33 mouse cellular contexts compared by ENCODE assay signal in genomic region chr8:11333746-11334145, GRCm38 (mm10). TPM values are rescaled to one million over a fixed set of nuclear protein-coding genes. Genes with fewer than 3 reads are reported as not detected.
DNase-seq lines count a peak whose midpoint lies in the region; ATAC-seq and TF ChIP-seq lines count a peak whose summit lies in the region.
"Had no signal": no experiment of that assay in that cellular context is flagged by ENCODE, and none has a peak within 500 bp of the region (broad histone marks: within the 10 kb centered on the region; RNA-seq: fewer than 3 reads in every experiment).

No protein-coding gene starts in this region.

- no peak for DNase-seq in heart, postnatal 4 days
- DNase-seq in heart, postnatal 0 days (ENCODE audit: low spot score): no peak
- no peak for DNase-seq in heart, postnatal 14 days
- DNase-seq in lung, postnatal 0 days (ENCODE audit: low spot score): no peak
- DNase-seq in lung, postnatal 36 days: no peak
- no peak for DNase-seq in liver, postnatal 0 days
- DNase-seq: adrenal gland, adult 8-10 months; B cell, adult 2 months; cerebellum, adult 8-10 months; cerebellum, postnatal 25 days; forebrain, postnatal 0 days; gastrocnemius, postnatal 25 days; kidney, postnatal 10 days; lung, postnatal 4 days; right cerebral cortex, adult 18-20 months; spleen, adult 18-20 months; thymus, postnatal 14 days had no signal

- H3K9ac ChIP-seq in heart, embryonic 12.5 days: 0 out of 2 replicates have a peak overlapping the region, but pooled peaks have one; percentile 19
- no peak overlapping the region for H3K9ac ChIP-seq in heart, postnatal 0 days (replicated peaks; ENCODE audit: low read depth, low read length)
- no peak overlapping the region for H3K9ac ChIP-seq in lung, postnatal 0 days (replicated peaks; ENCODE audit: low read depth)
- no peak overlapping the region for H3K9ac ChIP-seq in liver, postnatal 0 days (replicated peaks)
- H3K9ac ChIP-seq: embryonic facial prominence, embryonic 15.5 days; forebrain, embryonic 12.5 days; forebrain, postnatal 0 days; hindbrain, embryonic 14.5 days; limb, embryonic 12.5 days; liver, embryonic 15.5 days; lung, embryonic 15.5 days; midbrain, embryonic 12.5 days; neural tube, embryonic 12.5 days had no signal

- peaks cover 77% of the 10 kb centered on the region for H3K4me1 ChIP-seq in heart, embryonic 12.5 days (replicated peaks)
- peaks cover 77% of the 10 kb centered on the region for H3K4me1 ChIP-seq in heart, postnatal 0 days (ENCODE audit: control insufficient read depth, insufficient read depth)
- peaks cover 44% of the 10 kb centered on the region for H3K4me1 ChIP-seq in lung, postnatal 0 days (ENCODE audit: insufficient read depth, low read depth, low read length)
- 0 out of 2 replicates have a peak, but pooled peaks cover 2% of the 10 kb centered on the region for H3K4me1 ChIP-seq in liver, postnatal 0 days (ENCODE audit: insufficient read depth)
- H3K4me1 ChIP-seq: limb, embryonic 12.5 days; neural tube, embryonic 12.5 days had no signal

- WGBS in heart, embryonic 12.5 days: 64% methylated on average over 6 of the region's 6 CpGs
- WGBS in heart, postnatal 0 days: 54% methylated on average over 6 of the region's 6 CpGs
- WGBS in lung, postnatal 0 days: 56% methylated on average over 6 of the region's 6 CpGs
- 61% methylated on average over 6 of the region's 6 CpGs for WGBS in liver, postnatal 0 days (ENCODE audit: insufficient replicate concordance)

- ATAC-seq in heart, embryonic 12.5 days (ENCODE audit: insufficient number of reproducible peaks, low FRiP score): no peak
- no peak for ATAC-seq in heart, postnatal 0 days (ENCODE audit: insufficient read depth, low read depth)
- ATAC-seq in lung, postnatal 0 days: no peak
- no peak for ATAC-seq in liver, postnatal 0 days
- ATAC-seq: activated CD4-positive, CD25-positive, alpha-beta regulatory T cell, adult 4 months; forebrain, postnatal 0 days; intestine, postnatal 0 days had no signal

- H3K36me3 ChIP-seq in heart, embryonic 12.5 days: no peaks in the 10 kb centered on the region
- H3K36me3 ChIP-seq in heart, postnatal 0 days (replicated peaks; ENCODE audit: control insufficient read depth, insufficient read depth, low read length): peaks cover 5% of the 10 kb centered on the region; the same call in 1 of the 2 replicates
- H3K36me3 ChIP-seq in lung, postnatal 0 days (ENCODE audit: insufficient read depth, low read length): no peaks in the 10 kb centered on the region; the same call in 1 of the 2 replicates
- H3K36me3 ChIP-seq in liver, postnatal 0 days (replicated peaks; ENCODE audit: insufficient read depth, low read length): no peaks in the 10 kb centered on the region
- H3K36me3 ChIP-seq: embryonic facial prominence, embryonic 15.5 days; forebrain, embryonic 12.5 days; limb, embryonic 12.5 days; liver, embryonic 15.5 days; lung, embryonic 15.5 days; midbrain, embryonic 12.5 days; neural tube, embryonic 12.5 days had no signal

- TF ChIP-seq EP300 in heart, postnatal 0 days (IDR thresholded peaks at IDR 0.05; ENCODE audit: low read depth): no peak
- TF ChIP-seq EP300 in lung, postnatal 0 days (IDR thresholded peaks at IDR 0.05): no peak
- TF ChIP-seq EP300 in liver, postnatal 0 days (IDR thresholded peaks at IDR 0.05; ENCODE audit: low read depth): no peak

- H3K9me3 ChIP-seq in heart, embryonic 12.5 days (replicated peaks): no peaks in the 10 kb centered on the region
- H3K9me3 ChIP-seq in heart, postnatal 0 days (replicated peaks; ENCODE audit: control insufficient read depth, low read length): no peaks in the 10 kb centered on the region
- H3K9me3 ChIP-seq in lung, postnatal 0 days (ENCODE audit: low read length): no peaks in the 10 kb centered on the region
- no peaks in the 10 kb centered on the region for H3K9me3 ChIP-seq in liver, postnatal 0 days (ENCODE audit: low read length)
- H3K9me3 ChIP-seq: embryonic facial prominence, embryonic 10.5 days; embryonic facial prominence, embryonic 15.5 days; forebrain, embryonic 12.5 days; limb, embryonic 12.5 days; liver, embryonic 15.5 days; lung, embryonic 15.5 days; megakaryocyte, embryonic 14.5 days; midbrain, embryonic 12.5 days; neural tube, embryonic 12.5 days had no signal

- H3K27ac ChIP-seq in heart, embryonic 12.5 days (ENCODE audit: poor library complexity, severe bottlenecking): peak overlapping the region; percentile 66
- H3K27ac ChIP-seq in heart, postnatal 0 days (ENCODE audit: low read depth): peak overlapping the region; percentile 97
- H3K27ac ChIP-seq in lung, postnatal 0 days (ENCODE audit: low read length): 0 out of 2 replicates have a peak overlapping the region, but pooled peaks have one; percentile 1
- H3K27ac ChIP-seq in liver, postnatal 0 days (ENCODE audit: low read depth): no peak overlapping the region
- H3K27ac ChIP-seq: embryonic facial prominence, embryonic 10.5 days; embryonic facial prominence, embryonic 15.5 days; forebrain, embryonic 12.5 days; hindbrain, embryonic 14.5 days; layer of hippocampus, adult 2 months; left cerebral cortex, adult 2 months; limb, embryonic 12.5 days; liver, embryonic 15.5 days; midbrain, embryonic 12.5 days; neural tube, embryonic 12.5 days had no signal

- no peak for TF ChIP-seq CTCF in heart, postnatal 0 days (IDR thresholded peaks at IDR 0.05; ENCODE audit: low read depth)
- no peak for TF ChIP-seq CTCF in lung, postnatal 0 days (IDR thresholded peaks at IDR 0.05)
- no peak for TF ChIP-seq CTCF in liver, postnatal 0 days (IDR thresholded peaks at IDR 0.05; ENCODE audit: low read depth)

- H3K4me3 ChIP-seq in heart, embryonic 12.5 days: no peak overlapping the region
- no peak overlapping the region for H3K4me3 ChIP-seq in heart, postnatal 0 days (ENCODE audit: low read depth, low read length)
- no peak overlapping the region for H3K4me3 ChIP-seq in lung, postnatal 0 days (ENCODE audit: low read depth, low read length)
- H3K4me3 ChIP-seq in liver, postnatal 0 days (ENCODE audit: low read depth, low read length): no peak overlapping the region
- H3K4me3 ChIP-seq: embryonic facial prominence, embryonic 10.5 days; embryonic facial prominence, embryonic 15.5 days; forebrain, embryonic 12.5 days; layer of hippocampus, adult 2 months; left cerebral cortex, adult 2 months; limb, embryonic 12.5 days; liver, embryonic 15.5 days; lung, embryonic 15.5 days; megakaryocyte, embryonic 14.5 days; midbrain, embryonic 12.5 days; myocyte; neural tube, embryonic 12.5 days had no signal

- H3K27me3 ChIP-seq in heart, embryonic 12.5 days (replicated peaks): no peaks in the 10 kb centered on the region
- H3K27me3 ChIP-seq in heart, postnatal 0 days (ENCODE audit: control insufficient read depth, insufficient read depth, low read length): no peaks in the 10 kb centered on the region
- H3K27me3 ChIP-seq in lung, postnatal 0 days (replicated peaks; ENCODE audit: insufficient read depth, low read length): no peaks in the 10 kb centered on the region
- H3K27me3 ChIP-seq in liver, postnatal 0 days (ENCODE audit: insufficient read depth, low read length): no peaks in the 10 kb centered on the region
- H3K27me3 ChIP-seq: embryonic facial prominence, embryonic 15.5 days; forebrain, embryonic 12.5 days; limb, embryonic 12.5 days; liver, embryonic 15.5 days; lung, embryonic 15.5 days; midbrain, embryonic 12.5 days; neural tube, embryonic 12.5 days had no signal

- H3K4me2 ChIP-seq in heart, embryonic 12.5 days: peak overlapping the region; percentile 23; the same call in 1 of the 2 replicates
- no peak overlapping the region for H3K4me2 ChIP-seq in heart, postnatal 0 days (ENCODE audit: low read depth, low read length)
- no peak overlapping the region for H3K4me2 ChIP-seq in lung, postnatal 0 days (replicated peaks; ENCODE audit: low read depth, low read length)
- no peak overlapping the region for H3K4me2 ChIP-seq in liver, postnatal 0 days (ENCODE audit: low read depth, low read length)
- H3K4me2 ChIP-seq: embryonic facial prominence, embryonic 15.5 days; forebrain, embryonic 12.5 days; hindbrain, embryonic 14.5 days; limb, embryonic 12.5 days; liver, embryonic 15.5 days; lung, embryonic 15.5 days; midbrain, embryonic 12.5 days; neural tube, embryonic 12.5 days had no signal

- intact Hi-C loops in heart, postnatal 14 days (cut with DNase I): no loop called here

RNA-seq across cellular contexts. Expression of gene Col4a1, which starts 21.1 kb away (rescaled TPM):
- 240 and 249 TPM in 2 replicates for polyA plus RNA-seq in heart, embryonic 12.5 days (2016; fragmentation: Nextera tagmentation; extraction: Ambion mirVana)
- 1,000 to 10,000 TPM; 1,026 to 1,084 TPM for total RNA-seq in heart, postnatal 4 days (2021)
- total RNA-seq in heart, postnatal 0 days (2014; rRNA removed; ENCODE audit: low replicate concordance): 921 and 1,061 TPM in 2 replicates
- polyA plus RNA-seq in heart, postnatal 0 days (2015; fragmentation: Nextera tagmentation; extraction: Ambion mirVana): 163 and 191 TPM in 2 replicates
- total RNA-seq in heart, postnatal 14 days (2021): 1,000 to 10,000 TPM; 1,046 to 1,073 TPM
- 346 and 376 TPM in 2 replicates for polyA plus RNA-seq in lung, postnatal 0 days (2015; fragmentation: Nextera tagmentation; extraction: Ambion mirVana)
- 15.8 and 22.6 TPM in 2 replicates for polyA plus RNA-seq in liver, postnatal 0 days (2015; fragmentation: Nextera tagmentation; extraction: Ambion mirVana)
- polyA plus RNA-seq: activated CD4-positive, CD25-positive, alpha-beta regulatory T cell, adult 4 months had no signal

RNA-seq across cellular contexts. Expression of gene Col4a2, which starts 21.1 kb away (rescaled TPM):
- polyA plus RNA-seq in heart, embryonic 12.5 days (2016; fragmentation: Nextera tagmentation; extraction: Ambion mirVana): 117 and 129 TPM in 2 replicates
- 100 to 1,000 TPM; 558 to 588 TPM for total RNA-seq in heart, postnatal 4 days (2021)
- total RNA-seq in heart, postnatal 0 days (2014; rRNA removed; ENCODE audit: low replicate concordance): 315 and 329 TPM in 2 replicates
- 87.7 and 98.5 TPM in 2 replicates for polyA plus RNA-seq in heart, postnatal 0 days (2015; fragmentation: Nextera tagmentation; extraction: Ambion mirVana)
- total RNA-seq in heart, postnatal 14 days (2021): 100 to 1,000 TPM; 570 to 571 TPM
- polyA plus RNA-seq in lung, postnatal 0 days (2015; fragmentation: Nextera tagmentation; extraction: Ambion mirVana): 183 and 189 TPM in 2 replicates
- polyA plus RNA-seq in liver, postnatal 0 days (2015; fragmentation: Nextera tagmentation; extraction: Ambion mirVana): 8.0 and 9.7 TPM in 2 replicates
- polyA plus RNA-seq: activated CD4-positive, CD25-positive, alpha-beta regulatory T cell, adult 4 months had no signal
